Mouse (Mus musculus) hindlimb bud, embryonic 11.5 days (tissue): Measurements from ENCODE around the gene Naa35.
"Not testable (repeated sequence)": the region's sequence is repeated elsewhere in the genome, so short reads cannot be mapped to it uniquely, and the experiment has no call there.

ENCODE experiments used
- DNase-seq: peaks from one replicate; pipeline ENCODE4 v3.0.0-alpha.2; 2012; ENCODE audit warnings: low read depth, low spot score; ENCODE audit errors: extremely low spot score

The Naa35 gene

DNA sequence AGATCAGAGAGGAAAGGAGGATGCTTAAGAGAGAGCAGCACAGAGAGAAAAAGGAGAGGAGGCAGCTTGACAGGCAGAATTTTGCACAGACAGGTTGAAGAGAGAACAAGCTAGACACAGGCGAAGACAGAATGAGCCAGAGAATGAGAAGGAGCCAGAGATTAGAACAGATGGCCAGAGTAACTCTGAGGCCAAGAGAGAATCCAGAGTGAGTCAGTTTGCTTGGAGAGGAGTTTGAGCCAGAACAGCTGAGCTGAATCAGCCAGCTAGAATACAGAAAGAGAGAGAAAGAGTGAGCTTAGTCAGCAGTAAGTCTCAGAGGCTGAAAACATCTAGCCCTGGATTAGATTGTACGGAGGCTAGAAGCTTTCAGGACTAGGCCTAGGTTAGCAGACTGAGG lies 12.5 kb upstream of the Naa35 start:
- DNase-seq = no peak

- DNase-seq = no peak
These were observed 4.1 kb upstream of the Naa35 start for GRCm38 (mm10) chr13:59580954-59581353.

DNA sequence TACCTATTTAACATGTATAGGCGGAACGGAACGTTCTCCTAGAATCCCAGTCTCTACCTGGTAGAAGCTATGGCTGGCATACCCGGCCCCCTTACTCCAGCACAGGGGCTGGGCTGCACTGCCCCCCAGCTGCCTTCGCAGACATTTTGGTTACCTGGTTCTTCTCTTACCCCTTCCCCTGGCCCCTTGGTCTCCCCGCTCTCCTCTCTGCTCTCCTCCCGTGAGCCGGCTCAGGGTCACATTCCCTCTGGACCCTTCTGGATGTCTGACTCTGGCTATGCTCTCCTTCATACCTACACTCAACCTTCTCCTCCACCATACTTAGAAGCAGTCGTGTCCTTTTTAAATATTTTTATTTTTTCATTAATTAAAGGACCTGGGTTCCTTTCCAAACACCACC lies 578 bp upstream of the Naa35 start:
- no peak for DNase-seq

DNA sequence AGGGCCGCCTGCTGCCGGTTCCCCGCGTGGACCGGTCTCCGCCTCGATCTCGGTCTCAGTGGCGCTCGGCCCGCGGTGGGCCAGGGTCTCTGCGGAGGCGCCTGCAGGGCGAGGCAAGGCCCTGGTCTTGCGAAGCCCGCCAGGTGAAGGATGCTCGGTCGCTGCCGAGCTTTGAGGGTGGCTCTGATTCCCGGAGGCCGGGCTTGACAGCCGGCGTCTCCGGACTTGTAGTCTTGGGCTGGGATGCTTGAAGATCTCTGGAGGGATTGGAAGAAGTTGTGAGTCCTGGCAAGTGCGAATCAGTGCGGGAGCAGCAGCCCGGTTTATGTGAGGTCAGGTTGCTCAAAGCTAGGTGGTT lies 568 bp downstream of the Naa35 start:
- DNase-seq = no peak

DNA sequence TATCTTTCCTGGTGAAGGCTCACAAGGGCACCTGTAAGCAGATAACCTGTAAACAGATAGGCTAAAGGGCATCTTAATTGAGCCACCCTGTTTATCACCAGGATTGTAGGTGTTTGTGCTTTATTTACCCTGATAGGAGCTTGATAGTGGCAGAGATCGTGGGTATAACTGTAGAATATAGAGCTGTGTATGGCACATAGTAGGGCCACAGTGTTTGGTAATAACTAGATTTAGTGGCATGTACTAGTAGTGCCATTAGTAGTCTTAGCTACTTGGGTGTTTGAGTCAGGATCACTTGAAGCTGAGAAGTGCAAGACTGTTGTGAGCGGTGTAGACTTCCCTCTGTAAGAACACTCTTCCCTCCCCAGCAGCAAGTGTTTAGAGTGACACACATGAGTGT lies 2.1 kb downstream of the Naa35 start:
- no peak for DNase-seq

GRCm38 (mm10) chr13:59589672-59590071 lies 4.6 kb downstream of the Naa35 start:
- DNase-seq = no peak

DNA sequence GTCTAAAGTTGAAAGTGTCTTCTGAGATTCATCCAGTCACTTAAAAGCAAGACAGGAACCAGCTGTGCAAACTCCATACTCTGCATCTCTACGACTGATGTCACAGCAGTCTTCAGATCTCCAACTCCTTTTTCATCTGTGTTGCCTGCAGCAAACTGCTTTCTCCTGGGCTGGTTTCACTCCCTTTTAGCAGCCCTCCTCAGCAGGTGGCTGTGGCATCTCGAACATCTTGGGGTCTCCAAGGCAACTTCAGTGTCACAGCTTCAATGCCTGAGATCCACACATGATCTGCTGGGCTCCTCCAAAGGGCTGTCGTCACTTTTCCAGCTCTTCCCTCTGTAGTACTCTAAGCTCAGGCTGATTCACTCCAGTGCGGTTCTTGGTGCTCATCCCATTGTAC lies 5.6 kb downstream of the Naa35 start:
- no peak for DNase-seq

GRCm38 (mm10) chr13:59592058-59592457 lies 7.0 kb downstream of the Naa35 start:
- DNase-seq = not testable (repeated sequence)

GRCm38 (mm10) chr13:59592630-59593029 lies 7.6 kb downstream of the Naa35 start:
- DNase-seq = no peak

DNA sequence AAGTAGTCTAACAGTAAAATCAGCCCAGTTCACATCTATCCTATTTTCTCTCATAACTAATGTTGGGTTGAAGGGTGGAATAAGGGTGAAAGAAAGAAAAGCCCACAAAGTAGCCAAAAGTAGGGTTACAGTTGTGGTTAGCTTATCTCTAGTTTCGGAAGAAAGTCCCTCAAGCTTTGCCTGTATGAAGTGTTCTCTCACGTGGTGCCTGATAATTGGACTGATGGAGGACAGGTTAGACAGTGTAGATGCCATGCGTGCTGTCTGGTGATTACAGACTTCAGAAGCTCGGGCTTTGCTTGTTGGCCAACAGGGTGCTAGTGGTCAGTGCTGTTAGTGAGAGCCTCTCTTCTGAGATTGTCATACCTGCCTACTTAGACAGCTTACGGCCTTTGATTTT lies 18.0 kb downstream of the Naa35 start:
- no peak for DNase-seq

- DNase-seq = no peak
These were observed 19.5 kb downstream of the Naa35 start for GRCm38 (mm10) chr13:59604511-59604910.

GRCm38 (mm10) chr13:59605221-59605922 lies 20.3 kb downstream of the Naa35 start:
- no peak for DNase-seq

GRCm38 (mm10) chr13:59609885-59610284 lies 24.8 kb downstream of the Naa35 start:
- no peak for DNase-seq

GRCm38 (mm10) chr13:59610437-59610836 lies 25.4 kb downstream of the Naa35 start:
- DNase-seq = no peak

GRCm38 (mm10) chr13:59613868-59614267 lies 28.8 kb downstream of the Naa35 start:
- no peak for DNase-seq

DNA sequence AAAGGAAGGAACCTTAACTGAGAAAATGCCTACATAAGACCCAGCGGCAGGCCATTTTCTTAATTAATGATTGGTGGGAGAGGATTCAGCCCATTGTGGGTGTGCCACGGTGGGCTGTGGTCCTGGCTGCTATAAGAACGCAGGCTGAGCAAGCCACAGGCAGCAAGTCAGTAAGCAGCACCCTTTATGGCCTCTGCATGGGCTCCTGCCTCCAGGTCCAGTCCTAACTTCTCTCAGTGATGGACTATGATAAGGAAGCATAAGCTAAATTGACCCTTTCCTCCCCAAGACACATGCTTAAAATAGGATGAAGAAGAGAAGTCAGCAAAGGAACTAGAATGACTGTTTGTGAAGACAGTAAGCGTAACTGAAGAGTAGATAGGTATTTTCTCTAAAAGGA lies 30.1 kb downstream of the Naa35 start:
- DNase-seq = no peak

- no peak for DNase-seq
These were observed 30.5 kb downstream of the Naa35 start for GRCm38 (mm10) chr13:59615554-59615953.

GRCm38 (mm10) chr13:59618463-59618862 lies 33.4 kb downstream of the Naa35 start:
- no peak for DNase-seq

DNA sequence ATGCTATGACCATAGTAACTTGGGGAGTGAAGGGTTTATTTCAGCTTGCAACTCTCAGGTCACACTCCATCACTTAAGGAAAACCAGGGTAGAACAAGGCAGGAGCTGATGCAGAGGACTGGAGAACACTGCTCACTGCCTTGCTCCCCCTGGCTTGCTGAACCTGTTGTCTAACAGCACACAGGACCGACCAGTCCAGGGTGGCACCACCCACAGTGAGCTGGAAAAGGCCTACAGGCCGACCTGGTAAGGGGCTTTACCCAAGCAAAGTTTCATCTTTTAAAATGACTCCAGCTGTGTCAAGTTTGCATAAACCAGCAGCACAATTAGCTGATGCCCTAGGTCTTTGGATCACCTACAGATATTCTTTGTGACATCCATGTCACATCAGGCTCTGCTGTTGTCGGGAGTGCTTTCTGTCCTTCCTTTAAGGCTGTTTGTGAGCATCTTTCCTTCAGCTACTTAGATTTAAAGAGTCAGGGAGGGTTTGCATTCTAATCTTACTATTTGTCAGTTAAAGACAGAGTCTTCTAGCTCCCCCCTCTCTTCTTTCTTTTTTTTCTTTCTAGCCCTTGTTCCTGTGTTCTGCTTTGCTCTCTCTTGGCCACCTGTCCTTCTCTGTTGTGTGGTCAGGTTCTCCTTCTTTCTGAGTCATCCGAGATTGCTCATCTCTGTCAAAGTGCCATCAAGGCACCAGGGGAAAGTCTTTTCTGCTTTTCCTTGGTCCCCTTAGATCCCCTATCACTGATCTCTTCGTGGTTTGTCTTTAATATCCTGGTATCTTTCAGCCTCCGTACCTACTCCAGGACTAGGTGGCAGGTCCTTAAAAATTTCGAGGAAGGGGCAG lies 36.8 kb downstream of the Naa35 start:
- no peak for DNase-seq

DNA sequence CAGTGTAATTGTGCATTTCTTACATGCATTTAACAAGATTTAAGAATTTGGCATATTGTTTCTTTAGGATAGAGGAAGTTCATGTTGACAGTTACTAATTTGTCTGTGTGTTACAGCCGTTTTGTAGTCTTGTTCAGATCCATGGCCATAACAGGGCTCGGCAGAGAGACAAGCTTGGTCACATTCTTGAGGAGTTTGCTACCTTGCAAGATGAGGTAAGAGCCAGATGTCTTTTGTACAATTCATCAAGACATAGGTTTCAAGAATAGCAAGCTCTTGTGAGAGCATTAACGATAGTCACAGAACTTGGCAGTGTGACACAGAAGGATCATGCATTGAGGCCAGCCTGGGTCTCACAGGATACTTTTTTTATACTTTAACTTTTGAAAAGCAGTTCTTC lies 39.3 kb downstream of the Naa35 start:
- DNase-seq = no peak

DNA sequence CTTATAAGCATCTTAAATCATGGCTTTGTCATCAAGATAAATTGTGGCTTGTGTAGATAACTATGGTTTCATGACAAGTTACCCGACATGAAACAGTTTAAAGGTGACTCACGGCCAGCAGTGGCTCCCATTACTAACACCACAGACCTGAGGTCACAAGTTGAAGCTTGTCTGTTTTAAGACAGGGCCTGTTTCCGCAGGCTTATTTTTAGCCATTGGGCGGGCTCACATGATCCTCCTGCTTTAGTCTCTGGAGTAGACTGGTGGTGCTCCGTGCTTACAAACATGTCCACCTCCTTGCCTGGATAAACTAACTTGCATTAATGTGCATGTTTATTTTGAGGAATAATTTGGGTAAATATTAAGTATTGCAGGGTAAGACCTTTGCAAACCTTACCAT lies 39.8 kb downstream of the Naa35 start:
- no peak for DNase-seq

GRCm38 (mm10) chr13:59626739-59627138 lies 41.7 kb downstream of the Naa35 start:
- no peak for DNase-seq

DNA sequence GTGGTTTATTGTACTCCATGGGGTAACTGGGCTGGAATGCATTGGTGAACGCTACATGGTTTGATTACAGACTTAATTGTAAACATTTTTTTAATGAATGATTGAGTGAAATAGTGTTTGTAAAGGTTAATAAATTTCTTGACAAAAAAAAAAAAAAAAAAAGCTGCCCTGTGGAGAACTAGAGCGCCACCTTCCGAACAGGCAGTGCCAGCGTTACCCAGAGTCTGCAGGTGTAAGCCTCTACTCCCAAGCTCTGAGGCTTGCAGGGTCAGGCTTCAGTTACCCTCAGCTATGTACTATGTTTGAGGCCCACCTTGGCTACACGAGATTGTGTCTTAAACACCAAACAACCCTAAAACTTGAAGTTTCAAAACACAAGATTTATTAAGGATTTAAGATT lies 49.6 kb downstream of the Naa35 start:
- DNase-seq = no peak
